Mouse (Mus musculus): ENCODE results near the gene Pnp.

DNA sequence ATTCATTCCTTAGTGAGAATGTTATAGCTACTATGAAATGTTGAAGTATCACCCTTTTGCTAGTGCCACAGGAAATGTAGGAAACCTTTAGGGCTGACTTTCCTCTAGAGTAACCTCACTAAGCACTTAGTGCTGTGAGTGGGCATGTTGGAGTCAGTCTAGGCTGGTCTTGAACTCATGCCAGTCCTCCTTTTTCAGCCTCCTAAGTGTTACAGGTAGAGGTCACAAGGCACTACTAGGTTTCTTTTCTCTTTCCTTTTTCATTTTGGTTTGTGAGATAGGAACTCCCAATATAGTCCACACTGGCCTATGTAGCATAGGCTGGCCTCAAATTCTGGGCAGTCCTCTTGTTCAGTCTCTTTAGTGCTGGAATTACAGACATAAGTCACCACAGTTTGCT, 35.5 kb upstream of the Pnp start:
- TF ChIP-seq CTCF (IDR thresholded peaks at IDR 0.05), result no peak
- no peak for TF ChIP-seq EP300 (IDR thresholded peaks at IDR 0.05)
